Mouse (Mus musculus) macrophage (primary cell): Measurements from ENCODE around the gene Olfr324. TPM values are rescaled to one million over a fixed set of nuclear protein-coding genes. Genes with fewer than 3 reads are reported as not detected.

Experiments used
- H3K27ac ChIP-seq: fragments of 350-480 bp; formaldehyde crosslinking; 2 replicates; pipeline ENCODE4 v1.9.0; 2021
- H3K36me3 ChIP-seq: fragments of 350-480 bp; formaldehyde crosslinking; 2 replicates; pipeline ENCODE4 v1.9.0; 2021; ENCODE audit errors: inconsistent target
- H3K4me3 ChIP-seq: fragments of 350-480 bp; formaldehyde crosslinking; 2 replicates; pipeline ENCODE4 v1.9.0; 2021; ENCODE audit errors: inconsistent target
- H3K79me2 ChIP-seq: fragments of 350-480 bp; formaldehyde crosslinking; 2 replicates; pipeline ENCODE4 v1.9.0; 2021; ENCODE audit errors: inconsistent target
- WGBS: methylation state at CpG from one replicate; pipeline ENCODE4 v1.1.7; 2026; ENCODE audit warnings: inconsistent platforms; ENCODE audit not compliant: missing documents; 5-methylcytosine and 5-hydroxymethylcytosine counted together
- polyA plus RNA-seq: library from polyadenylated mRNA; stranded (reverse); fragments of 250-400 nt; gene quantifications from 3 replicates; pipeline ENCODE4 v1.2.4, GENCODE M21; 2018; ENCODE audit warnings: inconsistent platforms
- total RNA-seq, 78 experiments: library from RNA; depleted of rRNA; stranded (reverse); fragments of 250-400 nt; gene quantifications; 1 replicate in 9 of 78; 2 replicates in 24 of 78; 3 replicates in 43 of 78; 4 replicates in 2 of 78; pipeline ENCODE4 v1.2.4; 2018; ENCODE audit warnings: inconsistent platforms in 56 of 78

Gene Olfr324
- not detected for total RNA-seq (2018; cell fraction: chromatin; rRNA removed)
- total RNA-seq (2018; cell fraction: cytosol; rRNA removed) = not detected
- not detected for total RNA-seq (2018; cell fraction: nucleus; rRNA removed)
- not detected in 3 replicates for polyA plus RNA-seq

GRCm38 (mm10) chr11:58594814-58595213 lies at the start of gene Olfr324:
Olfr324 (plus strand) TSS chr11:58595114.
- no peaks in the 10 kb centered on the region for H3K36me3 ChIP-seq
- WGBS = 86% methylated on average over 6 of the region's 6 CpGs
- H3K27ac ChIP-seq = no peak within 1 kb of the TSS
- H3K4me3 ChIP-seq = no peak within 1 kb of the TSS
- H3K79me2 ChIP-seq = no peaks in the 10 kb centered on the region

GRCm38 (mm10) chr11:58546322-58546721 lies 48.6 kb upstream of the Olfr324 start, which contains the start of gene Olfr329-ps:
Olfr329-ps (minus strand) TSS chr11:58546422.
- no peak within 1 kb of the TSS for H3K27ac ChIP-seq
- no peaks in the 10 kb centered on the region for H3K79me2 ChIP-seq
- H3K36me3 ChIP-seq = no peaks in the 10 kb centered on the region
- 88% methylated on average over 5 of the region's 5 CpGs for WGBS
- H3K4me3 ChIP-seq = no peak within 1 kb of the TSS

- Histone ChIP-seq H3K4me3 (no peak within 1 kb of the TSS), H3K27ac (no peak within 1 kb of the TSS), H3K36me3 (no peaks in the 10 kb centered on the region), H3K79me2 (no peaks in the 10 kb centered on the region)
- 92% methylated on average over 1 of the region's 1 CpGs for WGBS
Measured at GRCm38 (mm10) chr11:58555536-58555935, 39.4 kb upstream of the Olfr324 start, which contains the start of gene Olfr328. Olfr328 (minus strand) TSS chr11:58555636.

GRCm38 (mm10) chr11:58570405-58570804 lies 24.5 kb upstream of the Olfr324 start, which contains the start of gene Olfr224:
Olfr224 (minus strand) TSS chr11:58570553.
- no peaks in the 10 kb centered on the region for H3K36me3 ChIP-seq
- no peaks in the 10 kb centered on the region for H3K79me2 ChIP-seq
- WGBS = 87% methylated on average over 5 of the region's 5 CpGs
- H3K4me3 ChIP-seq = no peak within 1 kb of the TSS
- no peak within 1 kb of the TSS for H3K27ac ChIP-seq

- no peaks in the 10 kb centered on the region for H3K79me2 ChIP-seq
- WGBS = 92% methylated on average over 1 of the region's 1 CpGs
- no peak within 1 kb of the TSS for H3K27ac ChIP-seq
Measured at GRCm38 (mm10) chr11:58577430-58577829, 17.5 kb upstream of the Olfr324 start, which contains the start of gene Olfr325. Olfr325 (plus strand) TSS chr11:58577730.

GRCm38 (mm10) chr11:58578636-58579035 lies 16.3 kb upstream of the Olfr324 start:
- Histone ChIP-seq H3K4me3 (no peak overlapping the region), H3K36me3 (no peaks in the 10 kb centered on the region), H3K79me2 (no peaks in the 10 kb centered on the region), H3K27ac (no peak overlapping the region)
- WGBS = 74% methylated on average over 7 of the region's 8 CpGs

More at GRCm38 (mm10) chr11:58577430-58577829, 17.5 kb upstream of the Olfr324 start, which contains the start of gene Olfr325:
- Histone ChIP-seq H3K4me3 (no peak within 1 kb of the TSS), H3K36me3 (no peaks in the 10 kb centered on the region)

- no peak overlapping the region for H3K27ac ChIP-seq
- no peak overlapping the region for H3K4me3 ChIP-seq
Measured at GRCm38 (mm10) chr11:58587898-58588348, 7.0 kb upstream of the Olfr324 start.

GRCm38 (mm10) chr11:58588620-58589250 lies 6.2 kb upstream of the Olfr324 start:
- no peak overlapping the region for H3K4me3 ChIP-seq
- H3K27ac ChIP-seq = no peak overlapping the region
- 85% methylated on average over 3 of the region's 3 CpGs for WGBS

More at GRCm38 (mm10) chr11:58587898-58588348, 7.0 kb upstream of the Olfr324 start:
- Histone ChIP-seq H3K79me2 (no peaks in the 10 kb centered on the region), H3K36me3 (no peaks in the 10 kb centered on the region)
- WGBS = 78% methylated on average over 7 of the region's 7 CpGs

GRCm38 (mm10) chr11:58597837-58598236 lies 2.9 kb downstream of the Olfr324 start:
- no peaks in the 10 kb centered on the region for H3K36me3 ChIP-seq
- H3K27ac ChIP-seq = no peak overlapping the region
- no peaks in the 10 kb centered on the region for H3K79me2 ChIP-seq
- 87% methylated on average over 13 of the region's 13 CpGs for WGBS
- no peak overlapping the region for H3K4me3 ChIP-seq

More at GRCm38 (mm10) chr11:58588620-58589250, 6.2 kb upstream of the Olfr324 start:
- no peaks in the 10 kb centered on the region for H3K79me2 ChIP-seq
- no peaks in the 10 kb centered on the region for H3K36me3 ChIP-seq

- H3K79me2 ChIP-seq = no peaks in the 10 kb centered on the region
- no peak overlapping the region for H3K4me3 ChIP-seq
- no peak overlapping the region for H3K27ac ChIP-seq
- no peaks in the 10 kb centered on the region for H3K36me3 ChIP-seq
Measured at GRCm38 (mm10) chr11:58602062-58602461, 7.1 kb downstream of the Olfr324 start.

GRCm38 (mm10) chr11:58602800-58603560 lies 8.1 kb downstream of the Olfr324 start:
- WGBS = 87% methylated on average over 6 of the region's 6 CpGs
- no peaks in the 10 kb centered on the region for H3K79me2 ChIP-seq
- H3K27ac ChIP-seq = no peak overlapping the region
- H3K4me3 ChIP-seq = no peak overlapping the region
- no peaks in the 10 kb centered on the region for H3K36me3 ChIP-seq

- Histone ChIP-seq H3K27ac (no peak overlapping the region), H3K4me3 (no peak overlapping the region), H3K36me3 (no peaks in the 10 kb centered on the region), H3K79me2 (no peaks in the 10 kb centered on the region)
- WGBS = 24% methylated on average over 2 of the region's 2 CpGs
Measured at GRCm38 (mm10) chr11:58604688-58605087, 9.8 kb downstream of the Olfr324 start.

- H3K79me2 ChIP-seq = no peaks in the 10 kb centered on the region
- 93% methylated on average over 3 of the region's 3 CpGs for WGBS
- H3K4me3 ChIP-seq = no peak overlapping the region
- no peaks in the 10 kb centered on the region for H3K36me3 ChIP-seq
- H3K27ac ChIP-seq = no peak overlapping the region
Measured at GRCm38 (mm10) chr11:58605228-58605627, 10.3 kb downstream of the Olfr324 start.

GRCm38 (mm10) chr11:58606177-58606919 lies 11.4 kb downstream of the Olfr324 start:
- H3K36me3 ChIP-seq = no peaks in the 10 kb centered on the region
- no peak overlapping the region for H3K27ac ChIP-seq
- H3K79me2 ChIP-seq = no peaks in the 10 kb centered on the region
- whole genome bisulfite sequencing = 90% methylated on average over 12 of the region's 12 CpGs
- H3K4me3 ChIP-seq = no peak overlapping the region
